Mouse (Mus musculus) CH12.LX (cell line): ENCODE results near the gene Adcy10. TPM values are rescaled to one million over a fixed set of nuclear protein-coding genes. Genes with fewer than 3 reads are reported as not detected.
A peak's percentile ranks its signal among the peaks of the same experiment; 100 is the strongest.

Experiments used
- DNase-seq: peaks from one replicate; pipeline ENCODE4 v3.0.0-alpha.2; 2013; ENCODE audit errors: extremely low read depth
- H3K27ac ChIP-seq: 2 replicates; pipeline ENCODE4 v1.5.1; 2012; ENCODE audit warnings: low read depth, mild to moderate bottlenecking, control low read depth, moderate library complexity; ENCODE audit not compliant: insufficient read depth
- H3K27me3 ChIP-seq: replicated peaks from 2 replicates; pipeline ENCODE3; 2012; ENCODE audit warnings: inconsistent platforms
- H3K36me3 ChIP-seq, 2 experiments: replicated peaks in 1 of 2; 2 replicates each; pipeline versions ENCODE3 to v1.6.1; 2012; ENCODE audit warnings: inconsistent platforms in 1 of 2, low read length in 1 of 2, mild to moderate bottlenecking in 1 of 2, mixed read lengths in 1 of 2, moderate library complexity in 1 of 2; ENCODE audit not compliant: control insufficient read depth in 1 of 2, insufficient read depth in 1 of 2
- H3K4me1 ChIP-seq, 2 experiments: 2 replicates each; pipeline ENCODE4 v1.6.1; 2012; ENCODE audit warnings: inconsistent platforms in 1 of 2, moderate library complexity in 1 of 2; ENCODE audit not compliant: insufficient read depth in 2 of 2, control insufficient read depth in 1 of 2
- H3K4me2 ChIP-seq: 2 replicates; pipeline ENCODE4 v1.6.1; 2012; ENCODE audit warnings: low read depth, mild to moderate bottlenecking, control low read depth; ENCODE audit not compliant: poor library complexity, insufficient read depth, severe bottlenecking
- H3K4me3 ChIP-seq, 3 experiments: fragments of 150-350 bp in 1 of 3; sonication (generic) in 1 of 3; replicated peaks in 1 of 3; 2 replicates each; pipeline versions ENCODE3 to v1.5.1; 2011 to 2012; ENCODE audit warnings: low read depth in 2 of 3, low read length in 2 of 3, mild to moderate bottlenecking in 2 of 3, moderate library complexity in 2 of 3, control low read depth in 1 of 3, improper control_type of control experiment in 1 of 3, inconsistent platforms in 1 of 3, mixed read lengths in 1 of 3; ENCODE audit not compliant: poor library complexity in 1 of 3
- H3K79me2 ChIP-seq: replicated peaks from 2 replicates; pipeline ENCODE4 v1.6.1; 2012; ENCODE audit warnings: mild to moderate bottlenecking, moderate library complexity; ENCODE audit not compliant: control insufficient read depth, poor library complexity, insufficient read depth, severe bottlenecking; ENCODE audit errors: extremely low read depth
- H3K9ac ChIP-seq: 2 replicates; pipeline ENCODE4 v1.6.1; 2012; ENCODE audit warnings: low read depth, mild to moderate bottlenecking, control low read depth, moderate library complexity; ENCODE audit not compliant: insufficient read depth
- H3K9me3 ChIP-seq: replicated peaks from 2 replicates; pipeline ENCODE3; 2012; ENCODE audit warnings: low read length, inconsistent platforms, mixed read lengths
- BHLHE40 ChIP-seq: IDR thresholded peaks from 2 replicates; pipeline ENCODE4 v1.6.1; 2011; ENCODE audit warnings: mild to moderate bottlenecking, low read depth, low read length, improper control_type of control experiment
- CHD1 ChIP-seq: IDR thresholded peaks from 2 replicates; pipeline ENCODE4 v1.6.1; 2012; ENCODE audit warnings: low read depth, low read length, improper control_type of control experiment, inconsistent platforms
- CHD2 ChIP-seq: IDR thresholded peaks from 2 replicates; pipeline ENCODE4 v1.6.1; 2011; ENCODE audit warnings: low read length, improper control_type of control experiment
- CTCF ChIP-seq, 2 experiments: IDR thresholded peaks in 1 of 2; conservative IDR thresholded peaks in 1 of 2; 2 replicates each; pipeline ENCODE4 v1.5.1; 2011 to 2012; ENCODE audit warnings: low read depth in 2 of 2, low read length in 2 of 2, improper control_type of control experiment in 1 of 2, inconsistent platforms in 1 of 2, mild to moderate bottlenecking in 1 of 2, moderate library complexity in 1 of 2
- E2F4 ChIP-seq: IDR thresholded peaks from 2 replicates; pipeline ENCODE4 v1.6.1; 2011; ENCODE audit warnings: low read depth, low read length, improper control_type of control experiment; ENCODE audit not compliant: insufficient replicate concordance
- ELF1 ChIP-seq: IDR thresholded peaks from 2 replicates; pipeline ENCODE4 v1.6.1; 2014; ENCODE audit warnings: low read depth, mild to moderate bottlenecking, inconsistent platforms, low read length, improper control_type of control experiment
- ETS1 ChIP-seq: conservative IDR thresholded peaks from 2 replicates; pipeline ENCODE4 v1.6.1; 2012; ENCODE audit warnings: low read depth, mild to moderate bottlenecking, inconsistent platforms, low read length, improper control_type of control experiment, moderate library complexity
- HCFC1 ChIP-seq: IDR thresholded peaks from 2 replicates; pipeline ENCODE4 v1.6.1; 2012; ENCODE audit warnings: low read depth, mild to moderate bottlenecking, inconsistent platforms, low read length, improper control_type of control experiment
- IRF4 ChIP-seq: IDR thresholded peaks from 2 replicates; pipeline ENCODE4 v1.6.1; 2014; ENCODE audit warnings: low read depth, mild to moderate bottlenecking, inconsistent platforms, low read length, improper control_type of control experiment
- JUND ChIP-seq: conservative IDR thresholded peaks from 2 replicates; pipeline ENCODE4 v1.6.1; 2011; ENCODE audit warnings: low read depth, low read length, improper control_type of control experiment
- KAT2A ChIP-seq: IDR thresholded peaks from 2 replicates; pipeline ENCODE4 v1.6.1; 2012; ENCODE audit warnings: low read length, improper control_type of control experiment, inconsistent platforms; ENCODE audit not compliant: insufficient replicate concordance
- MAFK ChIP-seq: IDR thresholded peaks from 2 replicates; pipeline ENCODE4 v1.6.1; 2011; ENCODE audit warnings: low read length, improper control_type of control experiment; ENCODE audit not compliant: insufficient replicate concordance
- MAX ChIP-seq: IDR thresholded peaks from 2 replicates; pipeline ENCODE4 v1.6.1; 2011; ENCODE audit warnings: low read length, improper control_type of control experiment
- NELFE ChIP-seq: IDR thresholded peaks from 2 replicates; pipeline ENCODE4 v1.6.1; 2011; ENCODE audit warnings: low read depth, low read length, improper control_type of control experiment
- UBTF ChIP-seq: IDR thresholded peaks from 2 replicates; pipeline ENCODE4 v1.6.1; 2012; ENCODE audit warnings: low read depth, mild to moderate bottlenecking, inconsistent platforms, low read length, improper control_type of control experiment, moderate library complexity
- USF1 ChIP-seq: IDR thresholded peaks from 2 replicates; pipeline ENCODE4 v1.6.1; 2014; ENCODE audit warnings: low read depth, mild to moderate bottlenecking, inconsistent platforms, low read length, improper control_type of control experiment
- USF2 ChIP-seq: conservative IDR thresholded peaks from 2 replicates; pipeline ENCODE4 v1.6.1; 2011; ENCODE audit warnings: low read depth, low read length, improper control_type of control experiment
- ZC3H11A ChIP-seq: IDR thresholded peaks from 2 replicates; pipeline ENCODE4 v1.6.1; 2012; ENCODE audit warnings: low read depth, mild to moderate bottlenecking, inconsistent platforms, low read length, improper control_type of control experiment
- ZMIZ1 ChIP-seq: IDR thresholded peaks from 2 replicates; pipeline ENCODE4 v1.6.1; 2012; ENCODE audit warnings: low read depth, mild to moderate bottlenecking, inconsistent platforms, low read length, improper control_type of control experiment
- ZNF384 ChIP-seq: IDR thresholded peaks from 2 replicates; pipeline ENCODE4 v1.6.1; 2012; ENCODE audit warnings: low read depth, low read length, improper control_type of control experiment, inconsistent platforms
- dilution Hi-C: fragments of 300-500 bp; cut with MboI; formaldehyde crosslinking; loops from 2 replicates; pipeline ENCODE4 v1.14.3; 2020; ENCODE audit warnings: low sequenced_read_pairs; ENCODE audit not compliant: extremely low pct_unique_long_range_greater_than_20kb, extremely low pct_ligation_motif_present
- in situ Hi-C: fragments of 300-500 bp; cut with MboI; formaldehyde crosslinking; loops from 3 replicates; pipeline ENCODE4 v1.14.3; 2019; ENCODE audit warnings: low sequenced_read_pairs, low pct_ligation_motif_present, low pct_unique_long_range_greater_than_20kb, mixed read lengths
- polyA plus RNA-seq: library from polyadenylated mRNA; unstranded; fragments of >175 nt; gene quantifications from 2 replicates; pipeline ENCODE4 v1.2.1, GENCODE M21; 2012; ENCODE audit warnings: low read depth; ENCODE audit not compliant: insufficient read length
- total RNA-seq, 2 experiments: library from RNA; depleted of rRNA; stranded (reverse); fragments of 300-350 nt in 1 of 2; fragments of >200 nt in 1 of 2; gene quantifications; 2 replicates each; pipeline ENCODE4 v1.2.3; 2012 to 2014

Gene Adcy10
- total and polyA plus RNA-seq, 3 experiments, result 0.13 TPM; not detected in 2

DNA sequence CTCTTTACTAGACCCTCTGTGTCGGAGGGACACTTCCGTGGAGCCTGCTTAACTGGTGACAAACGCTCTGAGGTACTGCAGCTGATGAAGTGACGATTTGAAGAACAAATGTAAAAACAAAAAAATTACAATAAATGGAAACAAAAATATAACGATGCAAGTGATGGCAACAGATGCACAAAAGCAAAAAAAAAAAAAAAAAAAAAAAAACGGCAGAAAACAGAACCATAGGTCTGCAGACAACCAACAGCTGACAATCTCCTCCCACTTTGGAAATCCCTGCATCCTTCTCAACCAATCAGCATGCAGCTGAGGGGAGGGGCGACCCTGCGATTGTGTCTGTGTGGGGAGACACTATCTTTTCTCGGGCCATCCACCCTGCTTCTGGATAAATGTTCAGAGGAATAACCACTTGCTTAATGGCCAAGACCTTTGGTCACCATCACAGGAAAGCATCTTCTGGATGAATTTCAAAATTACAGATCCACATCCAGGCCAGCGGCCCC, 116.8 kb downstream of the Adcy10 start:
- no peak overlapping the region for H3K9ac ChIP-seq
- H3K27me3 ChIP-seq, result no peaks in the 10 kb centered on the region
- dilution Hi-C loops, result no loop called here
- peaks cover 7 to 53% of the 10 kb centered on the region in 2 experiments for H3K4me1 ChIP-seq
- H3K4me3 ChIP-seq, result no peak overlapping the region
- H3K4me2 ChIP-seq, result no peak overlapping the region
- H3K9me3 ChIP-seq, result no peaks in the 10 kb centered on the region
- in situ Hi-C loops, result no loop called here
- no peak overlapping the region for H3K27ac ChIP-seq
- peak; percentile 69 for DNase-seq
- H3K36me3 ChIP-seq, result peaks cover 0 to 20% of the 10 kb centered on the region in 2 experiments
- TF ChIP-seq BHLHE40 (no peak), ZNF384 (peak; percentile 92), UBTF (no peak), MAFK (no peak)
- H3K79me2 ChIP-seq, result no peaks in the 10 kb centered on the region

DNA sequence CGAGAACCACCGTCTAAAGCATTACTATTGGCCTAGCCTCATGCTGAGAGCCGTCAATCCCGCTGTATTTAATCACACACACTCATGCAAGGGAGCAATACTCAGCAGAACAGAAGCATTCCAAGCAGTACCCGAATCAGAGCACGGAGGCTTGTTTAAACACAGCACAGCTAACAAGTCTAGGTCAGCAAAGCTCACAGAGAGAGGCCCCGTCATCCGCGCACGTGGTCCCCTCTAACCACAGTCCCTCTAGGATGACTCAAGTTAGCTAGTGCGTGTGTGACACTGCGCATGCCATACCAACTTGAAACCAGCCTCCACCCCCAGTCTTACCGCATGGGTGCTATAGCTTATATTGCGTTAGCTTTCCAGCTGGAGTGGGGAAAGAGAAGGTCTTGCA, 118.2 kb downstream of the Adcy10 start:
- in situ Hi-C loops, result no loop called here
- TF ChIP-seq CHD2 (no peak), ETS1 (no peak), CTCF (conservative IDR thresholded peaks at IDR 0.05 in 1 of 2, IDR thresholded peaks at IDR 0.05 in 1 of 2; ENCODE audit: low read depth in 2 of 2, low read length in 2 of 2) (no peak), MAX (no peak), CHD1 (no peak), HCFC1 (no peak), KAT2A (no peak), ZC3H11A (no peak), USF2 (no peak), E2F4 (no peak), ELF1 (no peak), IRF4 (no peak), NELFE (no peak), USF1 (no peak), JUND (no peak), ZNF384 (no peak), MAFK (no peak), ZMIZ1 (no peak)
- H3K27me3 ChIP-seq, result no peaks in the 10 kb centered on the region
- DNase-seq, result peak; percentile 13
- H3K9ac ChIP-seq, result no peak overlapping the region
- no peak overlapping the region for H3K4me2 ChIP-seq
- no peak overlapping the region for H3K27ac ChIP-seq
- H3K4me3 ChIP-seq, result no peak overlapping the region
- no peaks in the 10 kb centered on the region for H3K9me3 ChIP-seq
- no peaks in the 10 kb centered on the region for H3K79me2 ChIP-seq
- peaks cover 0 to 25% of the 10 kb centered on the region in 2 experiments for H3K36me3 ChIP-seq
- H3K4me1 ChIP-seq, result peaks cover 7 to 53% of the 10 kb centered on the region in 2 experiments
- dilution Hi-C loops, result no loop called here
